Mouse (Mus musculus): ENCODE results near the gene Pskh1. TPM values are rescaled to one million over a fixed set of nuclear protein-coding genes. Genes with fewer than 3 reads are reported as not detected.

The Pskh1 gene
- total RNA-seq (2012; rRNA removed) = 13.2 and 13.7 TPM in 2 replicates

DNA sequence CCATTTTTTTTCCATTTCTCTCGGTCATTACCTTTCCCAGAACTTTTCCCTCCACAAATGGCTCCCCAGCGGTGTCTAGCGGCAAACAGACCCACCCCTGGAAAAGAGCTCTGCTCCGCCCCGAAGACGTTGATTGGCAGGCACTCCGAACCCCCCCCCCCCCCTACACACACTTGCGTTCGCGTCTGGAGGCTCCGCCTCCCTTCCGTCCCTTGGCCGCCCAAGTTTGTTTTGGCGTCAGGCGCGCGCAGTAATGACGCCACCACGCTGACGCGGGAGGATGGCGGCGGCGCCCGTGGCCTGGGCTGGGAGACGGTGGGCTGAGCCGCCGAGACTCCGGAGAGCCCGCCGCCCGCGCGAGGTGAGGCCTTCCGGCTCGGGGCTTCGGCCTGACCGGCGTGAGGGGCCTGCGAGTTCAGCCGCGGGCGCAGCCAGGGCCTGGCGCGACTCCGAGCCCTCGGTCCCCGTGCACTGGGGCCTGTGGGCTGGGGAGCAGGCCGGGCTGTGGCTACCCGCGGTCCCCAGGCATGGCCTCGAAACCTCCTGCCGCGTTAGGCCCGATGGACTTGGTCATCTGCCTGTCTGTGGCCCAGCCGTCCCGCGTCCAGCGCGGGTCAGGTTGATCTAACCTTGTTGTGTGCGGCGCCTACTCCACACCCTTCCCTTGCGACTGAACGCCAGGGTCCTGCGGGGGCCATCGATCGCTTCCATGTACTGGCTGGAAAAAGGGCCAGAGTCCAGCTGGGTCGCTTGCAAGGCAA is at the start of gene Pskh1:
TSS of gene Pskh1 (plus strand) at position 262 of the 761 bp plus-strand sequence.
- H3K4me3 ChIP-seq (ENCODE audit: insufficient read depth in 1 of 2, low read depth in 1 of 2, low read length in 2 of 2, poor library complexity in 1 of 2, severe bottlenecking in 1 of 2) = peak within 1 kb of the TSS; percentile 89 to 92
- no peak for TF ChIP-seq ZC3H11A (IDR thresholded peaks at IDR 0.05; ENCODE audit: borderline replicate concordance, low read depth, low read length)
- peak; percentile 80 for TF ChIP-seq HCFC1 (IDR thresholded peaks at IDR 0.05; ENCODE audit: borderline replicate concordance, insufficient read depth, low read length)
- peak within 1 kb of the TSS; percentile 93 for H3K9ac ChIP-seq (ENCODE audit: insufficient read depth, low read depth, low read length, poor library complexity, severe bottlenecking)
- DNase-seq (ENCODE audit: low read depth, low spot score) = peak; percentile 89
- no peaks in the 10 kb centered on the region for H3K9me3 ChIP-seq (ENCODE audit: control insufficient read depth, insufficient read depth, low read depth, low read length)
- in situ Hi-C loops (cut with MboI; ENCODE audit: low sequenced_read_pairs in 2 of 2, unreplicated experiment in 2 of 2) = no loop called here
- no peaks in the 10 kb centered on the region for H3K36me3 ChIP-seq (ENCODE audit: control insufficient read depth, insufficient read depth, low read length, poor library complexity, severe bottlenecking)
- no peaks in the 10 kb centered on the region for H3K4me1 ChIP-seq (ENCODE audit: control insufficient read depth in 2 of 2, insufficient read depth in 2 of 2, low read length in 2 of 2, poor library complexity in 1 of 2)
- H3K27ac ChIP-seq (ENCODE audit: insufficient read depth, low read depth, low read length, poor library complexity, severe bottlenecking) = peak within 1 kb of the TSS; percentile 26

GRCm38 (mm10) chr8:105850611-105851010 is 49.6 kb upstream of the Pskh1 start:
- peak overlapping the region; percentile 45 to 89 for H3K4me3 ChIP-seq (ENCODE audit: insufficient read depth in 1 of 2, low read depth in 1 of 2, low read length in 2 of 2, poor library complexity in 1 of 2, severe bottlenecking in 1 of 2)
- in situ Hi-C loops (cut with MboI; ENCODE audit: low sequenced_read_pairs in 2 of 2, unreplicated experiment in 2 of 2) = no loop called here

GRCm38 (mm10) chr8:105851651-105852143 is 48.5 kb upstream of the Pskh1 start:
- in situ Hi-C loops (cut with MboI; ENCODE audit: low sequenced_read_pairs in 2 of 2, unreplicated experiment in 2 of 2) = no loop called here
- Histone ChIP-seq H3K4me3 (ENCODE audit: insufficient read depth in 1 of 2, low read depth in 1 of 2, low read length in 2 of 2, poor library complexity in 1 of 2, severe bottlenecking in 1 of 2) (peak overlapping the region; percentile 81 to 89), H3K4me1 (ENCODE audit: control insufficient read depth in 2 of 2, insufficient read depth in 2 of 2, low read length in 2 of 2, poor library complexity in 1 of 2) (peaks cover 4 to 13% of the 10 kb centered on the region in 2 experiments; a peak in 3 of 4 replicates), H3K27ac (ENCODE audit: insufficient read depth, low read depth, low read length, poor library complexity, severe bottlenecking) (peak overlapping the region; percentile 28), H3K9me3 (ENCODE audit: control insufficient read depth, insufficient read depth, low read depth, low read length) (no peaks in the 10 kb centered on the region), H3K36me3 (ENCODE audit: control insufficient read depth, insufficient read depth, low read length, poor library complexity, severe bottlenecking) (peaks cover 24% of the 10 kb centered on the region), H3K9ac (ENCODE audit: insufficient read depth, low read depth, low read length, poor library complexity, severe bottlenecking) (peak overlapping the region; percentile 88)
- peak; percentile 98 for TF ChIP-seq HCFC1 (IDR thresholded peaks at IDR 0.05; ENCODE audit: borderline replicate concordance, insufficient read depth, low read length)
- peak; percentile 100 for TF ChIP-seq CHD2 (IDR thresholded peaks at IDR 0.05; ENCODE audit: low read depth, low read length)
- no peak for TF ChIP-seq MAFK (IDR thresholded peaks at IDR 0.05; ENCODE audit: insufficient read depth, low read depth, low read length)
- peak; percentile 22; the same call in 1 of the 2 replicates for TF ChIP-seq ZNF384 (IDR thresholded peaks at IDR 0.05; ENCODE audit: low read depth, low read length)
- no peak for TF ChIP-seq ZC3H11A (IDR thresholded peaks at IDR 0.05; ENCODE audit: borderline replicate concordance, low read depth, low read length)
- DNase-seq (ENCODE audit: low read depth, low spot score) = peak; percentile 90

More at GRCm38 (mm10) chr8:105850611-105851010, 49.6 kb upstream of the Pskh1 start:
- DNase-seq (ENCODE audit: low read depth, low spot score) = no peak
- Histone ChIP-seq H3K27ac (ENCODE audit: insufficient read depth, low read depth, low read length, poor library complexity, severe bottlenecking) (0 out of 2 replicates have a peak overlapping the region, but pooled peaks have one; percentile 23), H3K36me3 (ENCODE audit: control insufficient read depth, insufficient read depth, low read length, poor library complexity, severe bottlenecking) (peaks cover 33% of the 10 kb centered on the region), H3K4me1 (ENCODE audit: control insufficient read depth in 2 of 2, insufficient read depth in 2 of 2, low read length in 2 of 2, poor library complexity in 1 of 2) (peaks cover 2 to 6% of the 10 kb centered on the region in 2 experiments; a peak in 1 of 4 replicates), H3K9me3 (ENCODE audit: control insufficient read depth, insufficient read depth, low read depth, low read length) (no peaks in the 10 kb centered on the region), H3K9ac (ENCODE audit: insufficient read depth, low read depth, low read length, poor library complexity, severe bottlenecking) (peak overlapping the region; percentile 56)
- TF ChIP-seq MAFK (IDR thresholded peaks at IDR 0.05; ENCODE audit: insufficient read depth, low read depth, low read length) (no peak), HCFC1 (IDR thresholded peaks at IDR 0.05; ENCODE audit: borderline replicate concordance, insufficient read depth, low read length) (no peak), ZNF384 (IDR thresholded peaks at IDR 0.05; ENCODE audit: low read depth, low read length) (no peak), ZC3H11A (IDR thresholded peaks at IDR 0.05; ENCODE audit: borderline replicate concordance, low read depth, low read length) (no peak), CHD2 (IDR thresholded peaks at IDR 0.05; ENCODE audit: low read depth, low read length) (no peak)

GRCm38 (mm10) chr8:105852146-105852729 is 48.0 kb upstream of the Pskh1 start:
- in situ Hi-C loops (cut with MboI; ENCODE audit: low sequenced_read_pairs in 2 of 2, unreplicated experiment in 2 of 2) = no loop called here
- Histone ChIP-seq H3K4me3 (ENCODE audit: insufficient read depth in 1 of 2, low read depth in 1 of 2, low read length in 2 of 2, poor library complexity in 1 of 2, severe bottlenecking in 1 of 2) (peak overlapping the region; percentile 31 to 89), H3K9me3 (ENCODE audit: control insufficient read depth, insufficient read depth, low read depth, low read length) (no peaks in the 10 kb centered on the region), H3K4me1 (ENCODE audit: control insufficient read depth in 2 of 2, insufficient read depth in 2 of 2, low read length in 2 of 2, poor library complexity in 1 of 2) (peaks cover 6 to 13% of the 10 kb centered on the region in 2 experiments; a peak in 3 of 4 replicates), H3K36me3 (ENCODE audit: control insufficient read depth, insufficient read depth, low read length, poor library complexity, severe bottlenecking) (peaks cover 18% of the 10 kb centered on the region), H3K9ac (ENCODE audit: insufficient read depth, low read depth, low read length, poor library complexity, severe bottlenecking) (peak overlapping the region; percentile 64; the same call in 1 of the 2 replicates), H3K27ac (ENCODE audit: insufficient read depth, low read depth, low read length, poor library complexity, severe bottlenecking) (peak overlapping the region; percentile 60; the same call in 1 of the 2 replicates)
- TF ChIP-seq ZC3H11A (IDR thresholded peaks at IDR 0.05; ENCODE audit: borderline replicate concordance, low read depth, low read length) = no peak
- no peak for TF ChIP-seq CHD2 (IDR thresholded peaks at IDR 0.05; ENCODE audit: low read depth, low read length)
- no peak for TF ChIP-seq HCFC1 (IDR thresholded peaks at IDR 0.05; ENCODE audit: borderline replicate concordance, insufficient read depth, low read length)
- TF ChIP-seq ZNF384 (IDR thresholded peaks at IDR 0.05; ENCODE audit: low read depth, low read length) = no peak
- TF ChIP-seq MAFK (IDR thresholded peaks at IDR 0.05; ENCODE audit: insufficient read depth, low read depth, low read length) = no peak
- no peak for DNase-seq (ENCODE audit: low read depth, low spot score)

All from ES-E14 (cell line).